Mouse (Mus musculus): ENCODE results near the gene Sipa1l1.

The Sipa1l1 gene

DNA sequence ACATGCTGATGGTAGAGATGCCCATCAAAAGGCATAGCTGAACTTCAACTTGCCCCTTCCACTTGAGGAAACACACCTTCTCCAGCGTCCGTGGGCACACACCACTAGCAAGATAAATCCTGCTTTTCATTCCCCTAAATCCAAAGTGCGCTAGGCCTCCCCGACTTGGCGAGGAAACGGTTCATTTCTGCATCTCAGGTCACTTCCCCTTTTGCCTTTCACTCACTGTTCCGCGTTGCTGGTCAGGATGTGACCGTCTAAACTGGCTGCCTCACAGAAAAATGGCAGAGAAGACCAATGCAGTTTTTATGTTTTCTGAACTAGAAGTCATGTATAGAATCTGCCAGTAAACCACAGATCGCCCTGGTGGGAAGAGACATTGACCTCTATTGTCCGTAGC is 256.7 kb downstream of the Sipa1l1 start:
- DNase-seq (ENCODE audit: low read depth): no peak

DNA sequence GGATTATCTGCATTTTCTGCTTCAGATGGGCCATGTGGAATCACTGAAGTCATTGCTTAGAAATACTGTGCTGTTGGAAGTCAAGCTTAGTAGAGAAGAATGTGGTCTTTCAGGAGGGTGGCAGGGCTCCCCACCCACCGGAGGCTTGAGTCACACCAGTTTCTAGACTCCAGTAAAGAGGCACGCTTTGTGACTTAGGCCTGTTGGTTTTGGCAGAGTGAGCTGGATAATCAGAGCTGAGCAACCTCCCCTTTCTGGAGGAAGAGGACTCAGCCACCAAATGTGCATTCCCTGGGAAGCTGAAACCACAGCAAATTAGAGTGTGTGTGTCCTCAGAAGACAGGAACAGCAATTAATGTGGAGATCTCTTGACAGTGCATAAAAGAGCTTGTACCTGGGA is 258.3 kb downstream of the Sipa1l1 start:
- DNase-seq (ENCODE audit: low read depth): no peak

DNA sequence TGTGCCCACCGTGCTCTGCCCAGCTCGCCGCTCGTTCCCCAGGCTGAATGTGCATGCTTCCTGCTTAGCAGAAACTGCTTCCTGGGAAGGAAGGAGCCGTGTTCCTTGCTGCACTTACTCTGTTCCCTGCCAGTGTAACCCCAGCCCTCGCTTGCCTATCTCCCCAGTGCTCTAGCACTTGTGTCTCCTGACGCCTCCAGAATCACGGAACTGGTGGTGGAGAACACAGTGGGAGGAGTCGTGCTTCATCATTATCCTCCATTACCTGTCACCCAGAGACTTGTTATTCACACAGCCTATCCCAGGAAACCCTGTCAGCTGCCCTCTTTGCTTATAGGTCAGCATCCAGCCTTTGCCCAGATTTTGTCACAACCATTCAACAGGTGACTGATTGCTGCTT is 259.3 kb downstream of the Sipa1l1 start:
- no peak for DNase-seq (ENCODE audit: low read depth)

DNA sequence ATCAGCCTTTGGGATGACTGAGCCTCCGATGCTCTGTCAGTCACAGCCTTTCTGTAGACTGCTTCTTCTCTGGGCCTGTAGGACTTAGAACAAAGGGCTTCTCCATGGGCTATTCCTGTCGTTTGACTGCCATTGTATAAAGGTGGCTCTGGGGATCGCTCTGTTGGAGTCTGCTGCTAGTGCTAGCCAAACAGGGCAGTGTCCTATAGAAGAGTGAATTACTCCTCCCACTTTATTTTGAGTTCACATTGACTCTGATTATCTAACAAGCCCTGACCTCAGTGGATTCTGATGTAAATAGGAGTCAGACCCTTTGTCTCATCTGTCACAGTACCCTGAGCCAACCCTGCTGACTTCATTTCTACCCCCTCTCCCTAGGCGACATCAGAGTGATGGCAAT is 264.2 kb downstream of the Sipa1l1 start:
- DNase-seq (ENCODE audit: low read depth): no peak

- DNase-seq (ENCODE audit: low read depth): no peak
Observed at GRCm38 (mm10) chr12:82434591-82434990, 265.5 kb downstream of the Sipa1l1 start.

DNA sequence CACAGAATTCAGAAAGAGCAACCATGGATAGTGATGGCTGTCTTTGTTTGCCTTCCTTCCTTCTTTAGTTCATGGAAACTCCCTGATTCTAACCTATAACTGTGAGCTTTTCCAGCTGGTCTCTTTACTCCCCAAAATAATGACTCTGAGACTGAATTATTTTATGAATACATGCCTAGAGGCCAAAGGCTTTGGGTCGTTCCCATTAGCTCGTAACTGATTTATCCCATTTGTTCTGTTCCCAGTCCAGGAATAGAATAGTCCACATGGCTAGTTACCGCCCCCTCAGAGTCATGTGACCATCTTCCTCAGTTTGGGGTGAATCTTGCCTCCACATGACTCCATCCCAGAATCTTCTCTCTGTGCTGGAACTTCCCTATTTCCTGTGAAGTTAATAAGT is 272.4 kb downstream of the Sipa1l1 start:
- DNase-seq (ENCODE audit: low read depth): no peak

DNA sequence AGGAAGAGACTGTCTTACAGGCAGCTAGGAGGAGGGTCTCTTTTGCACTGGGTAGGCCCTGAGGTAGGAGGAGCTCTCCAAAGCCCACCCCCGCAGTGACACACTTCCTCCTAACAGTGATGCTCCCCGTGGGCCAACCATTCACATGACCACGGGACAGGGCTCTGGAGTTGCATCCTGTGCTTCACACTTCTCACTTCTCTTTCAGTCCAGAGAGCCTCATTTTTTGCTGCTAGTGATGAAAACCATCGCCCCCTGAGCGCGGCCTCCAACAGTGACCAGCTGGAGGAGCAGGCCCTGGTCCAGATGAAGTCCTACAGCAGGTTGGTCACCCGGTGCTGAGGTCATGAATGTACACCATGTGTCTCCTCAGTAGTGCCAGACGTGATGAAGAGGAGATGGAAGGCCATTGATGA is 277.5 kb downstream of the Sipa1l1 start:
- no peak for DNase-seq (ENCODE audit: low read depth)

GRCm38 (mm10) chr12:82448129-82448815 is 279.2 kb downstream of the Sipa1l1 start:
- DNase-seq (ENCODE audit: low read depth): no peak

GRCm38 (mm10) chr12:82452428-82452827 is 283.3 kb downstream of the Sipa1l1 start:
- DNase-seq (ENCODE audit: low read depth): no peak

GRCm38 (mm10) chr12:82454415-82454814 is 285.3 kb downstream of the Sipa1l1 start:
- no peak for DNase-seq (ENCODE audit: low read depth)

- no peak for DNase-seq (ENCODE audit: low read depth)
Observed at GRCm38 (mm10) chr12:82455700-82456413, 286.7 kb downstream of the Sipa1l1 start.

DNA sequence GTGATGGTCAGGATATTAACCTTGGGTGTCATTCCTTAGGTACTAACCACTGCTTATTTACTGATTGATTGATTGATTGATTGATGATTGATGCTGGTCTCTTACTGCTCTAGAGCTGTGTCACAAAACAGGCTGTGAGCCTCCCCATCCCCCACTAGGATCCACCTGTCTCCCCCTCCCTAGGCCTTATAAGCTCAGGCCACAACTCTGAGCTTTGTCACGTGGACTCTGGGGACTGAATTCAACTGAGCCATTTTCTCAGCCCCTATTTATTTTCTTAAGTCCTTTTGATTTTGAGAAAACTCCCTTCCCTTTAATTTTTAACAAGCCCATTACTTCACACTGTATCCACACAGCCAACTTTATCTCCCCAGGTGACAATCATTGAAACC is 287.3 kb downstream of the Sipa1l1 start:
- DNase-seq (ENCODE audit: low read depth): no peak

GRCm38 (mm10) chr12:82457609-82458008 is 288.5 kb downstream of the Sipa1l1 start:
- no peak for DNase-seq (ENCODE audit: low read depth)

DNA sequence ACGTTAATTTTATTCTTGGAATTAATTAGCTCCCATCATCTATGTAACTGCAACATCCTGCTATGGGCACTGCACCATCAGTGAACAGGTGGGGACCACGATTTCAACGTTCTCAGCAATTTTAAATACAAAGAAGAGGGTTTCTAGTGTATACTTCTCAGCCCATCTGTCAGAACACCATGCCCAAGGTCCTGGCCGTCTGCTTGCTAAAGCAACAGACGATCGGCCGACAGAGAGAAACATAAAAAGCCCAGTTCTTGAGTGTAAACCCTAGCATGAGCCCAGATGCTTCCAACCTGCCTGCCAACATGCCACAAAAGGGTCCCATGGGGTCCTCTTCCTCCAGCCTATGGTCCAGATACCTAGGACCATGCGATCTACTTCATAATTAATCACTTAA is 288.9 kb downstream of the Sipa1l1 start:
- DNase-seq (ENCODE audit: low read depth): no peak

GRCm38 (mm10) chr12:82467234-82467633 is 298.1 kb downstream of the Sipa1l1 start:
- no peak for DNase-seq (ENCODE audit: low read depth)

DNA sequence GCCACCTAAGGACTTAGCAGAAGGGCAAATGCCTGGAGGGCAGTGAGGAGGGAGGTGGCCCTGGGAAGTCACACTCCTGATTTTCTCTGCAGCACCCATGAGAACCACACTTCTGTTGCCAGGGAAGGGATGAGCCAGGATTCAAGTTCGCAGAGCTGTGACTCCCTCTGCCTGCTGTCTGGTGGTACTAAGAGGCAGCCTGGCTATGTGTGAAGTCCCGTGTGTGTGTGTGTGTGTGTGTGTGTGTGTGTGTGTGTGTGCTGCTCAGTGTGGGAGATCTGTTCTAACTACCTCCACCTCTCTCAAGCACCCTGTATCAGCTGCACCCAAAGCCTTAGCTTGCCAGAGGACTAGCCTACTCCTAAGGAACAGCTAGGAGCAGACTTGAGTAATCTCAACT is 298.5 kb downstream of the Sipa1l1 start:
- no peak for DNase-seq (ENCODE audit: low read depth)

- peak; percentile 12 for DNase-seq (ENCODE audit: low read depth)
Observed at GRCm38 (mm10) chr12:82468416-82468815, 299.3 kb downstream of the Sipa1l1 start.

DNA sequence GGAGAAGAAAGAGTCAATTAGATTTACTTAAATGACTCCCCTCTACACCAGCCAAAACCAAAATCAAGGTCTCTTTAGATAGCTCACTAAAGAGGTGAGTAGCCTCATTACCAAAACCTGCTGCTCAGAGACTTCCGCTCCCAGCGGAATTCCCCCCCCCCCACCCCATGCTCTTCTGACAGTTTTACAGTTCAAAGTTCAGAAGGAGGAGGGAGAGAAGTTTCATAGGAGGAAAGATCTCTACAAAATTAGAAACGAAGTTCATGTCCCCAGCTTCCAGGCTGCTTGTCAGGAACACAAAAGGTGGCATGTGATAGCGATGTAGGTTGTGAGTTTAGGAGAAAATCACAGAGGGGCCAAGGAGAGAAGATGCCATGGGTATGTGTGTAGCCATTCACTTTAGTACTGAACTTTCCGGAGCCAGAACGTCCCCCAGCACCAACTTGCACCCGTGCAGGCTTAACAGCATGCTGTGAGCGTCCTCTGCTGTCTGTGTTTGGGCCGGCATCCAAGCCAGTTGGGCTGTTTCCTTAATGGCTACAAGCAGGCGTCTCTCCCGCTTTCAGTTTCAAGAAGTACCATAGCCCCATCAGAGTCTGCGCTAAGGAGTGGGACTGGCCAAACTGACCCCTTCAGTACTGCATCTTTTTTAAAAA is 300.7 kb downstream of the Sipa1l1 start:
- DNase-seq (ENCODE audit: low read depth): peak; percentile 87

DNA sequence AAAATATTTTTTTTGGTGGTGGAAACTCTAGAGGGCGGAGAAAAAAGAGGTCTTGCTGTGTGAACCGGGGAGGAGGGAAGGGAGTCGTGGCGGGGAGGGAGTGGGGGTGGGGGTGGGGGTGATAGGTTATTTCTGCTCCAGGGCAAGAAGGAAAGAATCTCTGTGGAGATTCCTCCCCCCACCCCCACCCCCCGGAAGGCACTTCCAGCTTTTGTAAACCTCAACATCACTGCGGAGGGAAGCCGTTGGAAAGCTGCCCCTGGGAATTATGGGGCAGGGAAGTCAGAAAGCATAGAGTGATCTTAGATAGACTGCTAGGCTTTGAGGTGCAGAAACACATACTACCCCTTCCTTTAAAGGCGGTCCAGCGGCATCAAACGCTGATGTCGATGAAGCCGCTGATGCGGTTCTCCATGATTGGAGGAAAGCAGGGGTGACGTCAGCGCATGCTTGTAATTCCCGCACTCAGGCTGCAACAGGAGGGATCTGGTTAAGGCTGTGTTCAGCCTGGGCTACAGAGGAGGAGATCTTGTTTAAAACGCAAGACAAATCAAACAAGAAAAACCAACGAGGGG is 301.3 kb downstream of the Sipa1l1 start:
- DNase-seq (ENCODE audit: low read depth): peak; percentile 82

- no peak for DNase-seq (ENCODE audit: low read depth)
Observed at GRCm38 (mm10) chr12:82472796-82473195, 303.7 kb downstream of the Sipa1l1 start.

DNA sequence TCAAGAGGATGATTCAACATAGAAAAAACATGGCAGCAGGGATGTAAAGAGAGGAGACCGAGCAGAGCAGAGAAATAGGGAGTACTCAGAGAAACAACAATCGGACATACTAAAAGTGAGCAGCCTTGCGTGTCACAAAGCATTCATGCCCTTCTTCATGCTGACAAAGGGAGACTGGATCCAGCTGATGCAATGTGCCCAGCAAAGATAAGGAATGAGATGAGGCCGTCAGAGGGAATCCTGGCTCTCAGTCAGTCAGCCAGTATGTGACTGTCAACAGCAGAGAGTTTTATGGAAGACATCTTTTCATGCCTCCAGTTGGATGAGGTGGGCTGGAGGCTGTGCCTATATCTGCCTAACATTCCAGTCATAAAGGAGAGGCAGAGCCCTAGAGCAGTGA is 304.1 kb downstream of the Sipa1l1 start:
- DNase-seq (ENCODE audit: low read depth): no peak

GRCm38 (mm10) chr12:82474409-82474808 is 305.3 kb downstream of the Sipa1l1 start:
- no peak for DNase-seq (ENCODE audit: low read depth)

DNA sequence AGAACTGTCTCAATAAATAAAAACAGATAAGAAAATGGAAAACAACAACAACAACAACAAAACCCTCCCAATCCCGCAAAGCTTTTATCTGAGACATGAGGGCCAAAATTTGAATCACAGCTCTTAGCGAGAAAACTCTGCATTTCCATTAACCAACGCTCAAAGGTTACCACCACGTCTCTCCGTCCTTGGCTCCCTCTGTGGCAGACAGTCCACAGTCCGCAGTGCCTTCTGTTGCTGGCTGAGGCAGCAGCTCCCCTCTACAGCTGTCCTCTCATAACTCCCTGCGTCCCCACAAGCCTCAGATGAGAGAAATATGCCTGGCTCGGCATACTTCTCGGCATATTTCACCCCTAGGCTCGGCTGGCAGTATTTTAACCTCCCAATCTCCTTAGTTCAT is 306.9 kb downstream of the Sipa1l1 start:
- DNase-seq (ENCODE audit: low read depth): no peak
